ENCODE assay signal across 8 mouse cellular contexts in the genomic region with DNA sequence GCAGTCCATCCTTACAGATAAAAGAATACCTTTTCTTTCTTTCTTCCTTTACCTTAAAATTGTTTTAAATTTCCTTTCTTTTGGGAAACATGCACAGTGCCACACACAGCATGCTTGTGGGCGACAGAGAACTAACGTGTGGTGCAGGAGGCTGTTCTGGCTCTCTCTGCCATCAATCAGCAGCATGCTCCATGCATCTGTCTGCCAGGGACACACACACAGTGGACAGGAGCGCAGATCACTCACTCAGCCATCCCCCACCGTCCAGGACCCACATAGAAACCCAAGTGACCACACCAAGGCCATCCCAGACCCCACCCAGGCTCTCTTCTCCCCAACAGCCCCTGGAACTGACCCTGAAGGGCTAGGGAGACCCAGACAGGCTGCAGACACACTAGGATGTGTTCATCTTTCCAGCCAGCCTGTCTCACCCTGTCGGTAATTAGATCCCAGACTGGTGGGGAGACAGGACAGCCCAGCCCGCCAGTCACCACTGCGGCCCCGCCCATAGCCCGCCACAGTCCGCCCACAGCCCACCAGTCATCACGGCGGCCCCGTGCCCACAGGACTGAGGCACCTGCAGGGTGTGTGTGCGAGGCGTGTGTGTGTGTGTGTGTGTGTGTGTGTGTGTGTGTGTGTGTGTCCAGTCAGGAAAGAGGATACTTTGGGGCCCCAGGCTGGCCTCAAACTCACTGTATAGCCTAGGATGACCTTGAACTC. TPM values are rescaled to one million over a fixed set of nuclear protein-coding genes. Genes with fewer than 3 reads are reported as not detected.
DNase-seq lines count a peak whose midpoint lies in the region; ATAC-seq and TF ChIP-seq lines count a peak whose summit lies in the region.

No protein-coding gene starts in this region.

- ATAC-seq in heart, embryonic 15.5 days (replicated peaks; ENCODE audit: insufficient number of reproducible peaks, insufficient read depth, low FRiP score, low read depth): peak; percentile 23; the same call in 1 of the 2 replicates
- ATAC-seq in forebrain, embryonic 14.5 days: peak; percentile 49
- ATAC-seq in liver, embryonic 13.5 days (ENCODE audit: low read depth): peak; percentile 34

- intact Hi-C loops in left cerebral cortex, postnatal 14 days (cut with DNase I): no loop called here

- peak overlapping the region; percentile 99 for H3K27ac ChIP-seq in heart, embryonic 15.5 days
- peak overlapping the region; percentile 22; the same call in 1 of the 2 replicates for H3K27ac ChIP-seq in ES-Bruce4 (ENCODE audit: insufficient read depth, low read length)
- peak overlapping the region; percentile 30; the same call in 1 of the 2 replicates for H3K27ac ChIP-seq in forebrain, embryonic 14.5 days (ENCODE audit: low read depth, low read length)
- H3K27ac ChIP-seq in liver, embryonic 13.5 days: no peak overlapping the region

- H3K9ac ChIP-seq in heart, embryonic 15.5 days: peak overlapping the region; percentile 45
- H3K9ac ChIP-seq in ES-Bruce4 (ENCODE audit: low read depth, poor library complexity, severe bottlenecking): no peak overlapping the region
- H3K9ac ChIP-seq in forebrain, embryonic 14.5 days (ENCODE audit: low read length): peak overlapping the region; percentile 54; the same call in 1 of the 2 replicates
- H3K9ac ChIP-seq in liver, embryonic 13.5 days: peak overlapping the region; percentile 33

- no peaks in the 10 kb centered on the region for H3K36me3 ChIP-seq in heart, embryonic 15.5 days
- H3K36me3 ChIP-seq in ES-Bruce4 (ENCODE audit: control insufficient read depth, insufficient read depth, low read length, poor library complexity, severe bottlenecking): no peaks in the 10 kb centered on the region
- H3K36me3 ChIP-seq in forebrain, embryonic 14.5 days (ENCODE audit: control insufficient read depth, insufficient read depth, low read length): no peaks in the 10 kb centered on the region
- H3K36me3 ChIP-seq in liver, embryonic 13.5 days: no peaks in the 10 kb centered on the region

- peaks cover 90% of the 10 kb centered on the region for H3K4me1 ChIP-seq in heart, embryonic 15.5 days (replicated peaks)
- peaks cover 30% of the 10 kb centered on the region for H3K4me1 ChIP-seq in ES-Bruce4 (ENCODE audit: control insufficient read depth, insufficient read depth, low read length)
- peaks cover 30% of the 10 kb centered on the region for H3K4me1 ChIP-seq in forebrain, embryonic 14.5 days (ENCODE audit: control insufficient read depth, insufficient read depth, low read length)
- H3K4me1 ChIP-seq in liver, embryonic 13.5 days (replicated peaks): peaks cover 58% of the 10 kb centered on the region

- no peak for TF ChIP-seq EP300 in ES-Bruce4 (IDR thresholded peaks at IDR 0.05; ENCODE audit: insufficient read depth, low read depth, low read length)

- H3K4me3 ChIP-seq in heart, embryonic 15.5 days: peak overlapping the region; percentile 39
- H3K4me3 ChIP-seq in ES-Bruce4 (ENCODE audit: low read depth, low read length): peak overlapping the region; percentile 38
- H3K4me3 ChIP-seq in forebrain, embryonic 14.5 days (ENCODE audit: low read depth, low read length): peak overlapping the region; percentile 36
- H3K4me3 ChIP-seq in liver, embryonic 13.5 days (replicated peaks): peak overlapping the region; percentile 49

- no peak for TF ChIP-seq POLR2A in ES-Bruce4 (IDR thresholded peaks at IDR 0.05; ENCODE audit: insufficient read depth, low read length)

- WGBS in heart, embryonic 15.5 days: 9% methylated on average over 15 of the region's 15 CpGs
- WGBS in forebrain, embryonic 14.5 days: 9% methylated on average over 15 of the region's 15 CpGs
- WGBS in liver, embryonic 13.5 days (ENCODE audit: insufficient replicate concordance): 16% methylated on average over 15 of the region's 15 CpGs

- no peaks in the 10 kb centered on the region for H3K9me3 ChIP-seq in heart, embryonic 15.5 days (replicated peaks)
- no peaks in the 10 kb centered on the region for H3K9me3 ChIP-seq in ES-Bruce4 (replicated peaks; ENCODE audit: control insufficient read depth, insufficient read depth, low read length, poor library complexity, severe bottlenecking)
- H3K9me3 ChIP-seq in forebrain, embryonic 14.5 days (replicated peaks; ENCODE audit: control insufficient read depth, low read length): no peaks in the 10 kb centered on the region
- no peaks in the 10 kb centered on the region for H3K9me3 ChIP-seq in liver, embryonic 13.5 days (replicated peaks)

- H3K27me3 ChIP-seq in heart, embryonic 15.5 days: no peaks in the 10 kb centered on the region
- H3K27me3 ChIP-seq in ES-Bruce4 (ENCODE audit: control insufficient read depth, insufficient read depth, low read length, poor library complexity, severe bottlenecking): no peaks in the 10 kb centered on the region
- peaks cover 13% of the 10 kb centered on the region for H3K27me3 ChIP-seq in forebrain, embryonic 14.5 days (replicated peaks; ENCODE audit: control insufficient read depth, insufficient read depth, low read length)
- H3K27me3 ChIP-seq in liver, embryonic 13.5 days: peaks cover 65% of the 10 kb centered on the region

- peak overlapping the region; percentile 69 for H3K4me2 ChIP-seq in heart, embryonic 15.5 days
- peak overlapping the region; percentile 70 for H3K4me2 ChIP-seq in forebrain, embryonic 14.5 days (ENCODE audit: low read length)
- peak overlapping the region; percentile 67 for H3K4me2 ChIP-seq in liver, embryonic 13.5 days

- DNase-seq in heart, postnatal 4 days: no peak
- no peak for DNase-seq in forebrain, embryonic 14.5 days (ENCODE audit: low spot score)
- no peak for DNase-seq in liver, embryonic 13.5 days
- no peak for DNase-seq in left cerebral cortex, postnatal 14 days (ENCODE audit: low spot score in 2 of 2)
- no peak for DNase-seq in urinary bladder, postnatal 36 days (ENCODE audit: low spot score in 2 of 2)
- no peak for DNase-seq in layer of hippocampus, adult 9-10 months (ENCODE audit: low spot score)

- TF ChIP-seq CTCF in ES-Bruce4 (IDR thresholded peaks at IDR 0.05; ENCODE audit: low read depth, low read length): no peak

RNA-seq across cellular contexts. Expression of a gene that starts 9.1 kb away (rescaled TPM):
- polyA plus RNA-seq in heart, embryonic 15.5 days (2015; fragmentation: Nextera tagmentation; extraction: Ambion mirVana): 30.8 and 34.1 TPM in 2 replicates
- total RNA-seq in heart, postnatal 4 days (2021): 1 to 10 TPM; 6.4 to 9.5 TPM
- 80.7 and 86.3 TPM in 2 replicates for polyA plus RNA-seq in ES-Bruce4 (2011; ENCODE audit: insufficient read depth, insufficient read length, low read depth, missing spikeins)
- 5.2 and 6.2 TPM in 2 replicates for polyA plus RNA-seq in forebrain, embryonic 14.5 days (2014; fragmentation: Nextera tagmentation; extraction: Ambion mirVana)
- polyA plus RNA-seq in liver, embryonic 13.5 days (2015; fragmentation: Nextera tagmentation; extraction: Ambion mirVana): 1.6 and 1.8 TPM in 2 replicates
- total RNA-seq in left cerebral cortex, postnatal 14 days (2021): 10 to 100 TPM; 11.9 to 12.5 TPM

RNA-seq across cellular contexts. Expression of a gene that starts 20.9 kb away (rescaled TPM):
- polyA plus RNA-seq in heart, embryonic 15.5 days (2015; fragmentation: Nextera tagmentation; extraction: Ambion mirVana): 22.0 and 32.1 TPM in 2 replicates
- 10 to 100 TPM; 15.5 to 17.2 TPM for total RNA-seq in heart, postnatal 4 days (2021)
- 25.9 and 28.2 TPM in 2 replicates for polyA plus RNA-seq in ES-Bruce4 (2011; ENCODE audit: insufficient read depth, insufficient read length, low read depth, missing spikeins)
- polyA plus RNA-seq in forebrain, embryonic 14.5 days (2014; fragmentation: Nextera tagmentation; extraction: Ambion mirVana): 12.1 and 14.4 TPM in 2 replicates
- 14.0 and 15.4 TPM in 2 replicates for polyA plus RNA-seq in liver, embryonic 13.5 days (2015; fragmentation: Nextera tagmentation; extraction: Ambion mirVana)
- total RNA-seq in left cerebral cortex, postnatal 14 days (2021): 10 to 100 TPM; 19.7 to 20.1 TPM

RNA-seq across cellular contexts. Expression of a gene that starts 38.2 kb away (rescaled TPM):
- polyA plus RNA-seq in heart, embryonic 15.5 days (2015; fragmentation: Nextera tagmentation; extraction: Ambion mirVana): 269 and 299 TPM in 2 replicates
- total RNA-seq in heart, postnatal 4 days (2021): 100 to 1,000 TPM; 162 to 169 TPM
- 135 and 146 TPM in 2 replicates for polyA plus RNA-seq in ES-Bruce4 (2011; ENCODE audit: insufficient read depth, insufficient read length, low read depth, missing spikeins)
- 355 and 398 TPM in 2 replicates for polyA plus RNA-seq in forebrain, embryonic 14.5 days (2014; fragmentation: Nextera tagmentation; extraction: Ambion mirVana)
- polyA plus RNA-seq in liver, embryonic 13.5 days (2015; fragmentation: Nextera tagmentation; extraction: Ambion mirVana): 249 and 266 TPM in 2 replicates
- 100 to 1,000 TPM; 145 to 157 TPM for total RNA-seq in left cerebral cortex, postnatal 14 days (2021)
